Mouse (Mus musculus): ENCODE results near the gene Abcb9. TPM values are rescaled to one million over a fixed set of nuclear protein-coding genes. Genes with fewer than 3 reads are reported as not detected.

Gene Abcb9
- polyA plus RNA-seq, 1 experiment from 2014 or later = 10.9 TPM

DNA sequence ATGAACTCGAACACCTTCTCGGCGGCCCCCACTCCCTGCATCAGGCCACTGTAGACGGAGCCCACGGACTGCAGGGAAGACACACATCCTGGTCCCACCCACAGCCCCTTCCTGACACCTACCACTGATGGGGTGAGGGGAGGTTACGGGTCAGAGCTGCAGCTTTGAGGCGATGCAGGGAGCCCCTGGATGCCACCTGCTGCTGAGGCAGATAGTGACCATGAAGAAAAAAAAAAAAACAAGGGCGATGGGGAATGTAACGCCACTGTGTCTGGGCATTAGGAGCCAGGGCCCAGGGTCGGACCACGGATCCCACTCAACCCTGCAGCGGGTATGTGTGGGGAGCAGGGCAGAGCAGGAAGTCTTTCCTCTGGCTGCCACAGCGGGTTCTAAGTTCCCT lies 18.4 kb downstream of the Abcb9 start:
- 84% methylated on average over 13 of the region's 13 CpGs for WGBS
- H3K27ac ChIP-seq (replicated peaks; ENCODE audit: low read depth, low read length) = no peak overlapping the region
- H3K9me3 ChIP-seq (ENCODE audit: control insufficient read depth, low read length) = no peaks in the 10 kb centered on the region
- DNase-seq (no peak), ATAC-seq (ENCODE audit: low FRiP score, low TSS enrichment) (no peak)
- no peaks in the 10 kb centered on the region for H3K36me3 ChIP-seq (ENCODE audit: control insufficient read depth, insufficient read depth, low read length)
- H3K4me1 ChIP-seq (ENCODE audit: control insufficient read depth, insufficient read depth, low read length) = peaks cover 10% of the 10 kb centered on the region; the same call in 1 of the 2 replicates
- H3K27me3 ChIP-seq (ENCODE audit: control insufficient read depth, insufficient read depth, low read length) = no peaks in the 10 kb centered on the region
- H3K4me3 ChIP-seq (replicated peaks; ENCODE audit: low read depth, low read length) = no peak overlapping the region
- no peak overlapping the region for H3K4me2 ChIP-seq (ENCODE audit: low read length)
- no peak overlapping the region for H3K9ac ChIP-seq (replicated peaks; ENCODE audit: low read length)

DNA sequence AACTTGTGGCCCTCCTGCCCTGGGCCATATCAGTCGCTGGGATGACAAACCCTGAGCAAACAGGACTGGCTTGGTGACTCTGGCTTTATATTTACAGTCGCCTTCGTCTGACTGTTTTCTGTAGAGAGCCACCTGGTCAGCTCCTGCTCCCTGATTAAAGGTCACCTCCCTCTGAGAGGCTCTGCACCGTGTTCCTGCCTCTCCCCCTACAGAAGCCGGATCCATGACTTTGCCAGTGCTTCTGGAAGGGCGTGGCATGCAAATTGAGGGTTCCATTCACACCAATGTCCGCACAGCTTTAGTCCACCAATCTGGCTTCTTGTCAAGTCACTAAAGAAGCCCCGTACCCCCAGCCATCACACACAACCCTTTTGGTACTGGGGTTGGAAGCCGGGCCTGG lies 19.0 kb downstream of the Abcb9 start:
- H3K9ac ChIP-seq (replicated peaks; ENCODE audit: low read length) = no peak overlapping the region
- DNase-seq = no peak

DNA sequence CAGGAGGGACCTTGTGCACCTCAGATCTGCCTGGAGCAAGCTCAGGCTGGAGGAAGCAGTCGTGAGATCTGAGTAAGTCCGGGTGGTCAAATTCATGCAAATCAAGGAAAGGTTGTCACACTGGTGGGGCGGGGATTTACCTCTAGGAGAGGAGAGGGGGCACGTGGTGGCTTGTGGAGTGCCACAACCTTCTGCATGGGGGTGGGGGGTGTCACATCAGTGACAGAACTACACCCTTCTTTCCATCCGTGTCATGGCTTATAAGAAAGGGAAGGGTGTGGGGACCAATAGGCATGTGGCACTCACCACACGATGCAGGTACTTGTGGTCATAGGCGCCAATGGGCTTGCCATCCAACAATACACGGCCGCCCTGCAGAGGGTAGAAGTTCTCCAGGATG lies 19.9 kb downstream of the Abcb9 start:
- no peaks in the 10 kb centered on the region for H3K36me3 ChIP-seq (ENCODE audit: control insufficient read depth, insufficient read depth, low read length)
- 74% methylated on average over 9 of the region's 9 CpGs for WGBS
- H3K4me2 ChIP-seq (ENCODE audit: low read length) = no peak overlapping the region
- H3K9ac ChIP-seq (replicated peaks; ENCODE audit: low read length) = no peak overlapping the region
- no peak overlapping the region for H3K4me3 ChIP-seq (replicated peaks; ENCODE audit: low read depth, low read length)
- no peaks in the 10 kb centered on the region for H3K9me3 ChIP-seq (ENCODE audit: control insufficient read depth, low read length)
- H3K27me3 ChIP-seq (ENCODE audit: control insufficient read depth, insufficient read depth, low read length) = no peaks in the 10 kb centered on the region
- DNase-seq = no peak
- peaks cover 10% of the 10 kb centered on the region; the same call in 1 of the 2 replicates for H3K4me1 ChIP-seq (ENCODE audit: control insufficient read depth, insufficient read depth, low read length)
- H3K27ac ChIP-seq (replicated peaks; ENCODE audit: low read depth, low read length) = no peak overlapping the region
- ATAC-seq (ENCODE audit: low FRiP score, low TSS enrichment) = no peak

More for the DNA sequence above, 19.0 kb downstream of the Abcb9 start:
- no peak overlapping the region for H3K27ac ChIP-seq (replicated peaks; ENCODE audit: low read depth, low read length)
- no peaks in the 10 kb centered on the region for H3K9me3 ChIP-seq (ENCODE audit: control insufficient read depth, low read length)
- 58% methylated on average over 9 of the region's 9 CpGs for WGBS
- H3K4me2 ChIP-seq (ENCODE audit: low read length) = no peak overlapping the region
- no peaks in the 10 kb centered on the region for H3K36me3 ChIP-seq (ENCODE audit: control insufficient read depth, insufficient read depth, low read length)
- H3K4me3 ChIP-seq (replicated peaks; ENCODE audit: low read depth, low read length) = no peak overlapping the region
- no peak for ATAC-seq (ENCODE audit: low FRiP score, low TSS enrichment)
- peaks cover 10% of the 10 kb centered on the region; the same call in 1 of the 2 replicates for H3K4me1 ChIP-seq (ENCODE audit: control insufficient read depth, insufficient read depth, low read length)
- H3K27me3 ChIP-seq (ENCODE audit: control insufficient read depth, insufficient read depth, low read length) = no peaks in the 10 kb centered on the region

DNA sequence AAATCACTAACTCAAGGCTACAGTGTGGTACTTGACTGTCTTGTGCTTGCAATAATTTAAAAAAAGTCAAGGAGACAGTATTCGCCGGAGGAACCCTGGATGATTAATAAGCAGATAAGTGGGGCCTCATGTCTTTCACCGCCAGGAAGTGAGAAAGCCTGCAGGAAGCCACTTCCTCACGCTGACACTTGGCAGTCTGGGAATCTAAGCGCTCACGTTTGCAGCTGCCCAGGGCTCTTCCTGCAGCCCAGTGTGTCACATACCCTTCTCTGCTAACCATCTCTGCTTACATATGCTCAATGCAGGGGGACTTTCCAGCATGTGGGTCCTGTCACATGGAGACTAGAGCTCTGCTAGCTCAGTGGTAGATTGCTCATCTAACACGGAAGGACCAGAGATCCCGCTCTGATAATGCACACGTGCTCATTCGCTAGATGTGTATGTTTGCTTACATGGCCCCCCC lies 20.7 kb downstream of the Abcb9 start:
- Histone ChIP-seq H3K4me2 (ENCODE audit: low read length) (no peak overlapping the region), H3K9me3 (ENCODE audit: control insufficient read depth, low read length) (no peaks in the 10 kb centered on the region), H3K27me3 (ENCODE audit: control insufficient read depth, insufficient read depth, low read length) (no peaks in the 10 kb centered on the region), H3K9ac (replicated peaks; ENCODE audit: low read length) (no peak overlapping the region), H3K4me1 (ENCODE audit: control insufficient read depth, insufficient read depth, low read length) (peaks cover 10% of the 10 kb centered on the region; the same call in 1 of the 2 replicates), H3K4me3 (replicated peaks; ENCODE audit: low read depth, low read length) (no peak overlapping the region), H3K27ac (replicated peaks; ENCODE audit: low read depth, low read length) (no peak overlapping the region), H3K36me3 (ENCODE audit: control insufficient read depth, insufficient read depth, low read length) (no peaks in the 10 kb centered on the region)
- WGBS = 78% methylated on average over 10 of the region's 10 CpGs
- ATAC-seq (ENCODE audit: low FRiP score, low TSS enrichment) (no peak), DNase-seq (no peak)

DNA sequence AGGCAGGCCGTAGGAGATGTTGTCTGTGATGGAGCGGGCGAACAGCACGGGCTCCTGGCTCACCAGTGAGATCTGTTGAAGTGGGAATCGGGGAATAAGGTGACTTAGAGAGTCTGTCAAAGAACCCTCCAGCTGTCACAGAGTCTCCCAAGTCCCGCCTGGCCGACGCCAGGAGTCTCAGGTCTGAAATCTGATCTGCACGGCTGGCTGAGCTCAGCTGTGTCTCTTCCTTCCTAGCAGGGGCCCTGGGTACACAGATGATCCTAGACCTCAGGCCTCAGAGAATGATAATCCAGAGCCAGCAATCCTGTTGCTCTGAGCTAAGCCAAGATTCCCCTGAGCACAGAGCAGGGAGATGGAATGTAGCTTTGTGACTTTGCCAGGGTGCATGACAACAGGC lies 21.9 kb downstream of the Abcb9 start:
- DNase-seq (no peak), ATAC-seq (ENCODE audit: low FRiP score, low TSS enrichment) (no peak)
- Histone ChIP-seq H3K27ac (replicated peaks; ENCODE audit: low read depth, low read length) (no peak overlapping the region), H3K9me3 (ENCODE audit: control insufficient read depth, low read length) (no peaks in the 10 kb centered on the region), H3K27me3 (ENCODE audit: control insufficient read depth, insufficient read depth, low read length) (no peaks in the 10 kb centered on the region), H3K4me1 (ENCODE audit: control insufficient read depth, insufficient read depth, low read length) (peaks cover 9% of the 10 kb centered on the region; the same call in 1 of the 2 replicates), H3K4me2 (ENCODE audit: low read length) (no peak overlapping the region), H3K9ac (replicated peaks; ENCODE audit: low read length) (no peak overlapping the region), H3K36me3 (ENCODE audit: control insufficient read depth, insufficient read depth, low read length) (no peaks in the 10 kb centered on the region), H3K4me3 (replicated peaks; ENCODE audit: low read depth, low read length) (no peak overlapping the region)
- WGBS = 44% methylated on average over 9 of the region's 9 CpGs

DNA sequence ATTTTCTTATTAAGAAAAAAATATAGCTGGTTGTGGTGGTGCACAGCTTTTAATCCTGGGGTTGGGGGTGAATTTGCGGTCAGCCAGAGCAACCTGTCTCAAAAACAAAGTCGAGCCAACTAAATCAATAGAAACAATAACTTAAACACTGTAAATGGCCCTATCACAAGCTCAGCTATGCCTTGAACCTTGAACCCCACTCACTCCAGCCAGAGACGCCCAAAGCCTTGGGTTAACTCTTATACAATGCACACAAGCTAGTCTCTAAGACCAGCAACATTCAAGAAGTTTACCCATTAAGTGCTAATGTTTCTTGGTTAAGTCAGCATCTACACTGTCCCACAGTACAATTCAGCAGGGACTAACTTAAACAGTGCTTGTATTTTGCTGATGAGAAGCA lies 25.9 kb downstream of the Abcb9 start:
- H3K4me2 ChIP-seq (ENCODE audit: low read length) = no peak overlapping the region
- no peak overlapping the region for H3K9ac ChIP-seq (replicated peaks; ENCODE audit: low read length)
- H3K27ac ChIP-seq (replicated peaks; ENCODE audit: low read depth, low read length) = no peak overlapping the region
- 89% methylated on average over 3 of the region's 3 CpGs for WGBS
- no peak overlapping the region for H3K4me3 ChIP-seq (replicated peaks; ENCODE audit: low read depth, low read length)
- H3K9me3 ChIP-seq (ENCODE audit: control insufficient read depth, low read length) = no peaks in the 10 kb centered on the region
- DNase-seq = no peak
- no peak for ATAC-seq (ENCODE audit: low FRiP score, low TSS enrichment)
- no peaks in the 10 kb centered on the region for H3K27me3 ChIP-seq (ENCODE audit: control insufficient read depth, insufficient read depth, low read length)
- no peaks in the 10 kb centered on the region for H3K4me1 ChIP-seq (ENCODE audit: control insufficient read depth, insufficient read depth, low read length)
- no peaks in the 10 kb centered on the region for H3K36me3 ChIP-seq (ENCODE audit: control insufficient read depth, insufficient read depth, low read length)

DNA sequence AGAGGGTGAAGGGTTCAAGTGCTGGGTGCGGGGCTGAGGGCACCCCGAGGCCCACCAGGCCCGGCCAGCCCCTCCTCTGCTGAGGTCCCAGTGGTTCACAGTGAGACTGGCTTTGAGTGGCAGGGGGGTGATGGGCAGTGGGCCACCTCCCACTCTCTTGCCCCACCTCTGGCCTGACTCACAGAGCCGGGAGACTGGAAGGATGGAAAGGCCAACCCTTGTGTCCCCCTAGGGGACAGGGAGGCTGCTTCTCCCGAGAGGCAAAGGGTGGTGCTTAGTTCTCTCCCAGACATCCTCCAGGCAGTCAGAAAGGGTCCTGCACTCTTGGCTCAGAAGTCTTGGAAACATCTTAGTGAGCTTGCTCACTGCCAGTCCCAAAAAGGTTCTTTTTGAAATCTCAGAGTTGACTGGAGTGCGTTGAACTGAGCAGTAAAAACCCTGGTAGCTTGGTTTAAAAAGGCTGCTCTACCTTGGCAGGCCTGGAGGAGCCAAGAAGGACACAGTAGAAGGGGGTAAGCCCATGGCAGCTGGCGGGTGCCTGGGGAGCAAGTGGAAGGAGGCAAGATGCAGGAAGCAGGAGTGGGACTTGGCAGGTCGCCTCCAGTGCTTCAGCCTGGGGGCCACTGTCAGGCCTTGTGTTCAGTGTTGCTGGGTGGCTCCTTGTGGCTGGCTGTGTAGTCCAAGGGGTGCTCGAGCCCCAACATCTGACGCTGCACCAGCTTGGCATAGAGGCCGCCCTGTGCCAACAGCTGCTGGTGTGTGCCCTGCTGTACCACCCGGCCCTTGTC lies 33.4 kb downstream of the Abcb9 start:
- DNase-seq (no peak), ATAC-seq (ENCODE audit: low FRiP score, low TSS enrichment) (no peak)
- Histone ChIP-seq H3K36me3 (ENCODE audit: control insufficient read depth, insufficient read depth, low read length) (no peaks in the 10 kb centered on the region), H3K4me1 (ENCODE audit: control insufficient read depth, insufficient read depth, low read length) (no peaks in the 10 kb centered on the region), H3K9me3 (ENCODE audit: control insufficient read depth, low read length) (no peaks in the 10 kb centered on the region), H3K9ac (replicated peaks; ENCODE audit: low read length) (no peak overlapping the region; the same call in 1 of the 2 replicates), H3K27me3 (ENCODE audit: control insufficient read depth, insufficient read depth, low read length) (no peaks in the 10 kb centered on the region), H3K27ac (replicated peaks; ENCODE audit: low read depth, low read length) (no peak overlapping the region), H3K4me2 (ENCODE audit: low read length) (no peak overlapping the region), H3K4me3 (replicated peaks; ENCODE audit: low read depth, low read length) (no peak overlapping the region)
- WGBS = 75% methylated on average over 12 of the region's 12 CpGs

DNA sequence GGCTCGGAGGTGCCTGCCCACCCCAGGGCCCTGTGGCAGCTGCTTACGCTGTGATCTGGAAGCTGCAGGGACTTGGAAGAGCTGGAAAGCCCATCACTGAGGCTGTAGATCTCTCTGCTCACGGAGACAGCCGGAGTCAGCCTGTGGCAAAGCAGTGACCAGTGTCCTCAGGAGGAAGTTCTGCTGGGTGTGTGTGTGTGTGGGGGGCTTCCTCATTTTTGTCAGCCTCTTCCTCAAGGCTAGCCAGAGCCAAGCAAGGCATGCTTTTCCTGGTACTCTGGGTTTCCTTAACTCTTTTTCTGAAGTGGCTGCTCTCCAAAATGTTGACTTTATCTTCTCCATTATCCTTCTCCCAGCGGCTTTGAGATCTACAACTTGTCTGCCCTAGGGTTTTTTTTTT lies 35.9 kb downstream of the Abcb9 start:
- WGBS = 75% methylated on average over 5 of the region's 5 CpGs
- DNase-seq (no peak), ATAC-seq (ENCODE audit: low FRiP score, low TSS enrichment) (no peak)
- Histone ChIP-seq H3K27ac (replicated peaks; ENCODE audit: low read depth, low read length) (no peak overlapping the region), H3K9ac (replicated peaks; ENCODE audit: low read length) (no peak overlapping the region), H3K4me2 (ENCODE audit: low read length) (no peak overlapping the region), H3K4me3 (replicated peaks; ENCODE audit: low read depth, low read length) (no peak overlapping the region), H3K36me3 (ENCODE audit: control insufficient read depth, insufficient read depth, low read length) (no peaks in the 10 kb centered on the region), H3K27me3 (ENCODE audit: control insufficient read depth, insufficient read depth, low read length) (no peaks in the 10 kb centered on the region), H3K4me1 (ENCODE audit: control insufficient read depth, insufficient read depth, low read length) (no peaks in the 10 kb centered on the region), H3K9me3 (ENCODE audit: control insufficient read depth, low read length) (no peaks in the 10 kb centered on the region)

DNA sequence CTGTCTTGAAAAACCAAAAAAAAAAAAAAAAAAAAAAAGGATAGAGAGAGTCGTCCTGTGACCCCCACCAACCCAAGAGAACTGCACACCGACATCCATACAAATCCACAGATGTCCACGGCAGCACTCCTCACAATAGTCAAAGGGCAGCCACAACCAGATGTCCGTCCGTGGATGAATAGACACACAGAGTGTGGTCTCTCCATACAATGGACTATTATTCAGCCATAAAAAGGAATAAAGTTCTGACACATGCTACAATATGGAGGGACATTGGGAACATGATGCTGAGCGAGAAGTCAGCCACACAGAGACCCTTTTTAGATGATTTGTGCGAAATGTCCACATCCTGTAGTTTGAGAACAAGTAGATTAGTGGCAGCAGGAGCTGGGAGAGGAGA lies 36.8 kb downstream of the Abcb9 start:
- H3K9me3 ChIP-seq (ENCODE audit: control insufficient read depth, low read length) = no peaks in the 10 kb centered on the region
- H3K27ac ChIP-seq (replicated peaks; ENCODE audit: low read depth, low read length) = no peak overlapping the region
- H3K36me3 ChIP-seq (ENCODE audit: control insufficient read depth, insufficient read depth, low read length) = no peaks in the 10 kb centered on the region
- H3K9ac ChIP-seq (replicated peaks; ENCODE audit: low read length) = no peak overlapping the region
- H3K4me2 ChIP-seq (ENCODE audit: low read length) = no peak overlapping the region
- H3K4me1 ChIP-seq (ENCODE audit: control insufficient read depth, insufficient read depth, low read length) = no peaks in the 10 kb centered on the region
- no peak overlapping the region for H3K4me3 ChIP-seq (replicated peaks; ENCODE audit: low read depth, low read length)
- DNase-seq = no peak
- H3K27me3 ChIP-seq (ENCODE audit: control insufficient read depth, insufficient read depth, low read length) = no peaks in the 10 kb centered on the region
- 59% methylated on average over 7 of the region's 7 CpGs for WGBS
- ATAC-seq (ENCODE audit: low FRiP score, low TSS enrichment) = no peak

All from midbrain, embryonic 14.5 days (tissue).